Mouse (Mus musculus) embryo, embryonic 11 days (tissue): ENCODE measurements around the gene Il3.

Experiments
- DNase-seq: peaks from one replicate; pipeline ENCODE4 v3.0.0-alpha.2; 2015

Gene Il3

GRCm38 (mm10) chr11:54271437-54271949, 4.4 kb upstream of the Il3 start:
- DNase-seq, result no peak

GRCm38 (mm10) chr11:54269191-54269896, 2.3 kb upstream of the Il3 start:
- DNase-seq, result no peak

GRCm38 (mm10) chr11:54264542-54264941, 2.5 kb downstream of the Il3 start:
- DNase-seq, result peak; percentile 76

GRCm38 (mm10) chr11:54263405-54264031, 3.6 kb downstream of the Il3 start:
- DNase-seq, result peak; percentile 12

GRCm38 (mm10) chr11:54256624-54257376, 10.3 kb downstream of the Il3 start:
- DNase-seq, result peak; percentile 80

GRCm38 (mm10) chr11:54254114-54254513, 13.0 kb downstream of the Il3 start:
- DNase-seq, result peak; percentile 21

GRCm38 (mm10) chr11:54250575-54250974, 16.5 kb downstream of the Il3 start:
- no peak for DNase-seq

- no peak for DNase-seq
These were observed 17.3 kb downstream of the Il3 start for GRCm38 (mm10) chr11:54249748-54250147.

GRCm38 (mm10) chr11:54248940-54249717, 17.9 kb downstream of the Il3 start, which contains the start of gene Csf2:
Gene Csf2 (minus strand): TSS chr11:54249667.
- DNase-seq, result no peak

- no peak for DNase-seq
These were observed 19.7 kb downstream of the Il3 start for GRCm38 (mm10) chr11:54247251-54247950.

GRCm38 (mm10) chr11:54244465-54244864, 22.6 kb downstream of the Il3 start:
- no peak for DNase-seq

GRCm38 (mm10) chr11:54242494-54242893, 24.6 kb downstream of the Il3 start:
- DNase-seq, result no peak

- DNase-seq, result no peak
These were observed 30.1 kb downstream of the Il3 start for GRCm38 (mm10) chr11:54236939-54237338.

GRCm38 (mm10) chr11:54227478-54227877, 39.6 kb downstream of the Il3 start:
- DNase-seq, result no peak

- DNase-seq, result no peak
These were observed 42.5 kb downstream of the Il3 start for GRCm38 (mm10) chr11:54224475-54224986.

GRCm38 (mm10) chr11:54223637-54224474, 43.2 kb downstream of the Il3 start:
- DNase-seq, result no peak

- DNase-seq, result no peak
These were observed 47.0 kb downstream of the Il3 start for GRCm38 (mm10) chr11:54219903-54220740.

GRCm38 (mm10) chr11:54219191-54219590, 47.9 kb downstream of the Il3 start:
- no peak for DNase-seq

GRCm38 (mm10) chr11:54217384-54217783, 49.7 kb downstream of the Il3 start:
- DNase-seq, result no peak

GRCm38 (mm10) chr11:54216091-54216490, 51.0 kb downstream of the Il3 start:
- DNase-seq, result no peak
